Mouse (Mus musculus): ENCODE results near the gene Eif2d.
"Not testable (repeated sequence)": the region's sequence is repeated elsewhere in the genome, so short reads cannot be mapped to it uniquely, and the experiment has no call there.

Gene Eif2d

DNA sequence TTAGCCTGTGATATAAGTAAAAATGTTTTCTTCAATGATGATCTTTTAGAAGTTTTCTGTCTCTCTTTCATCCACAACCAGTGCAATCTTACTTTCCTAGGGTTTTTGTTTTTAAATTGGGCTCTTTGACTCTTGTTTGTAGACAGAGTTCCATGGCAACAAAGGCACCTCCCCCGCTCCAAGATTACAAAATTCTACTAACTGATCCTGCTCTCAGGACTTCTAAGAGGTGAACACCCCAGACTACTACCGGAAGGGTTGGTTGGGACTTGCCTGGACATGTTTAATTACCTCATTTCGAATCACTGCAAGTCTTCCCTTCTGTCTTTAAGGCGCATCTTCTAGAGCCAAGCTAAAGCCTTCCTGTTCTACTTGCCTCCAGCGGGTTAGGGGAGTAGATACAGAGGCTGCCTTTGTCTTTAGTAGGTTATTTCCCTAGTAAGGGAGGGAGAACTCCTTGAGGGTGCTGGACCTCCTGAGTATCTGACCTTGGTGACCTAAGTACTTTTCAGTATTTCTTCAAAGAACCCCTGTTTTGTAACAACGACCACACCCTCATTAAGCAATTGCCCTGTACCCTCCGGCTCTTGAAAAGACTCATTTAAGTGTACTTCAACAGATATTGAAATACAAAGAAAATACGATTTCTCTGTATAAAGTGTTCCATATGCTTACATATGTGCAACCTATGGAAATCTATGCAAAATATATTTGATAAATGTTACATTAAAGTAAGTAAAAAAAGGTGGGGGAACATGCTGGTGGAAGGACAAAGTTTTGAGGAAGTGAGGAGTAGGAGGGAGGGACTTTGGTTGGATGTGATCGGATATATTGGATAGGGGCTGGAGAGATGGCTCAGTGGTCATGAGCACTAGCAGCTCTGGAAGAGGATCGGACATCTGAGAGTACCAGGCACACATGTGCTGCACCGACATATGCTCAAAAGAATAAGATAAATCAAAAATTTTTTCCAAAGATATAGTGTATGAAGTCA lies 13.6 kb upstream of the Eif2d start:
- in situ Hi-C loops (cut with MboI, MseI), result no loop called here

DNA sequence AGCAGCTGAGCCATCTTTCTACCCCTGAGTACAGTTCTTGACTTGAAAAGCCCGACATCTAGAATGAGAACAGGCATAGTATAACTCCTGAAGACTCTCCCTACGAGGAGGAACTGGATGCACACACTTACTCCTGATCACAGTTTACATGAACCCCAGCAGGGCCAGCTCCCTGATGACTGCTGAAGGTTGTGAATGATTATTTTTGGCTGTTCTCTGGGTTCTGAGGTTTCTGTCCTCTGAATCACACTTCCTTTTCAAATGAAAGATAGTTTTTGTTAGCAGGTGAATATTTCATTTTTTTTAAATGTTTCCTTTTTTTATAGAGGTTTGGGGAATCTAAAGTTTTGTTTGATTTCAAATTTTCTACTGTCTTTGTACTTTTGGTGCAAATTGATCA lies 11.5 kb upstream of the Eif2d start:
- in situ Hi-C loops (cut with MboI, MseI), result no loop called here

DNA sequence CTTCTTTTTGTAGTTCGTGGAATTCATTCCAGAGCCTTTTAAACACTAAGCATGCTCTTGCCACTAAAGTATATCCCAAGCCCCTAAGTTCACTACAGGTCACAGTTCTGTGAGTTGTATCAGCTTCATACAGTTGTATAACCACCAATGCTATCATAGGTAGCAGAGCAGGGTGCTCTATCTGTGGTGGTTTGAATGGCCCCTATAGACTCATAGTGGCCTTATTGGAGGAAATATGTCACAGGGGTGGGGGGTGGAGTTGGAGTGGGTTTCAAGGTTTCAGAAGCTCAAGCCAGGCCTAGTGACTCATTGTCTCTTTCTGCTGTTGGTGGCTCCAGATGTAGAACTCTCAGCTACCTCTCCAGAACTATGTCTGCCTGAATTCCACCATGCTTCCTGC lies 10.5 kb upstream of the Eif2d start:
- in situ Hi-C loops (cut with MboI, MseI), result no loop called here

DNA sequence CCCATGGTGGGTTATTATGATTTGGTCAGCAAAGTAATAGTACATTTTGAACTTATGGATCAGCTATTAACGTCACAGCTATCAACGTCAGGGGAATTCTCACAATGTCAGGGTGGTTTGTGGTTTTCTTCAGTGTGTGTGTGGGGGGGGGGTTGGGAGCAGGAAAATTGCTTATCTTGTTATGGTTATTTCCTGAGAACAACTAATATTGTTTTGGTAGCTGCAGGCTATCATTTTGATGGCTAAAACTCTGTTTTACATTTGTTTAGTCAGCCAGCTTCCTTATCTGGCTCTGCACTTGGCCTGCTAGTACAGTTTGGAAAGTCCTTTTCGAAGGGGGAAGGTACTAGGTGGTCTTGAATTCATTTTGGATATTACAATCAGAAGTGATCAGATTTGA lies 7.8 kb upstream of the Eif2d start:
- in situ Hi-C loops (cut with MboI, MseI), result not testable (repeated sequence)

DNA sequence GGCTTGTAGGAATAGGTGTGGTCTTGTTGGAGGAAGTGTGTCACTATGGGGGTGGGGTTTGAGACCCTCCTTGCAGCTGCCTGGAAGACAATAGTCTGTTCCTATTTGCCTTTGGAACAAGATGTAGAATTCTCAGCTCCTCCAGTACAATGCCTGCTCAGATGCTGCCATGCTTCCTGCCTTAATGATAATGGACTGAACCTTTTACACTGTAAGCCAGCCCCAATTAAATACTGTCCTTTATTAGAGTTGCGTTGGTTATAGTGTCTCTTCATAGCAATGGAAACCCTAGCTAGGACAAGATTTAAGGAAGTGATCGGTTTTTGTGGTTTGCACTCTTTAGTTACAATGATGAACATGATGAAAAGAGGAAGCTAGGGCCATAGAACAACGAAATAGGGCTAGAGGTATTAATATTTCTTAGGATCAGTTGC lies 6.8 kb upstream of the Eif2d start:
- in situ Hi-C loops (cut with MboI, MseI), result no loop called here

DNA sequence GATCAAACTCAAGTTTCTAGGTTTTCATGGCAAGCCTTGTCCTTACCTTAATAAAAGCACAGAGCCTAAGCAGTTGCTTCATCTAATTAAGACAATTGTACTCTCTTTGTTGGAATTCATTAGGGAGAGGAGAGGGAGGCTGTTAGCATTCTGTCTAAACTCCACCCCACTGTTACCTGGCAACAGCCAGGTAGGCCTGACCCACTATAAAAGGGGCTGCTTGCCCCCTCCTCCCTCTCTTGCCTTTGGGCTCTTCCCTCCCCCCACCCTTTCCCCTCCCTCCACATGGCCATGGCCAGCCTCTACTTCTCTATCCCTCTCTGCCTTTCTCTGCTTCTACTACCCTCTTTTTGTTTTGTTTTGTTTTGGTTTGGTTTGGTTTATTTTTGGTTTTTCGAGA lies 3.5 kb upstream of the Eif2d start:
- in situ Hi-C loops (cut with MboI, MseI), result no loop called here

DNA sequence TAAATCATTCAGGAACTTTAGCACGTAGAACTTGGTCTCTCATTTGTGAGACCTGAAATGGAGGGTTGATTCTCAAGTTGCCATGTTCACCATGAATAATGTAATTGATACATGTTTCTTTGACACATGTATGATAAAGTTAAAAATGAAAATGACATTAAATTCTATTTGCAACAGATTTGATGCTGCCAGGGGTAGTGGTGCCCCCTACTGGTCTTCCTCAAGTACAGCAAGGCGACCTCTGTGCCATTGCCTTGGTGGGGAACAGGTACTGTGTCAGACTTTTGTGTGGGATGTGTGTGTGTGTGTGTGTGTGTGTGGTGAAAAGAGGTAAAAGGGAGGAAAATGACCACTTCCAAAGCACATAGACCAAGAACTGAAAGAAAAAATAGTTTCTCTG lies 2.5 kb downstream of the Eif2d start:
- in situ Hi-C loops (cut with MboI, MseI), result no loop called here

DNA sequence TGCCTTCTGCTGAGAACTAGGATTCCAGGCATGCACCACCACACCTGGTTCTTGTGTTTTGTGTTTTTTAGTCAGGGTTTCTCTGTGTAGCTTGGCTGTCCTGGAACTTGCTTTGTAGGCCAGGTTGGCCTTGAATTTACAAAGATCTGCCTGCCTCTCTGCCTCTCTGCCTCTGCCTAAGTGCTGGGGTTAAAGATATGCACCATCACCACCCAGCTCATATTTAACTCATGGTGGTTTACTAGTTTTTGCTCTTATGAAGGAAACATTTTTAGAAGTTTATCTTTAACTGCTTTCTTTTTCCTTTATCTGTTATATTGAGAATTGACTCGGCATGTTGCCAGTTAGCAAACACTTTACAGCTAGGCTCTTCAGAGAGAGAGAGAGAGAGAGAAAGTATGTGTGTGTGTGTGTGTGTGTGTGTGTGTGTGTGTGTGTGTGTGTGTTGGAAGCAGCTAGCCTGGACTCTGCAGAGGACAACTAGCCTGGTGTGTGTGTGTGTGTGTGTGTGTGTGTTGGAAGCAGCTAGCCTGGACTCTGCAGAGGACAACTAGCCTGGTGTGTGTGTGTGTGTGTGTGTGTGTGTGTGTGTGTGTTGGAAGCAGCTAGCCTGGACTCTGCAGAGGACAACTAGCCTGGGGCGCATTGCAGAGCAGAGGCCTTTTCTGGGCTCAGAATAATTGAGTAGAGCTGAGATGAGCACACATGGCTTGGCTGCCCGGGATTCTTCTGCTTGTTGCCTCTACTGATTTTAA lies 6.8 kb downstream of the Eif2d start:
- in situ Hi-C loops (cut with MboI, MseI), result not testable (repeated sequence)

DNA sequence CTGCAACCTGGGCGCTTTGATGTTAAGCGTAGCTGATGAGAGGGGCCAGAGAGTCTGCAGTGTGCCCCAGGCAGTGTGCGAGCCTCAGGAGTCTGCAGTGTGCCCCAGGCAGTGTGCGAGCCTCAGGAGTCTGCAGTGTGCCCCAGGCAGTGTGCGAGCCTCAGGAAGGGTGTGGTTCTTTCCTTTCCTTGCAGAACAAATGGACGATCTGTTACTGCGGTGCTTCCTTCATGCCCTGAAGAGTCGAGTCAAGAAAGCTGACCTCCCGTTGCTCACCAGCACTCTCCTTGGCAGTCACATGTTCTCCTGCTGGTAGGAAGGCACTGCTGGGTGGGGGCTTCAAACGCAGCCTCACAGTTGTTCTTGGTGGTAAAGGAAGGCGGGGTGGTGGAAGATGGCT lies 8.1 kb downstream of the Eif2d start:
- in situ Hi-C loops (cut with MboI, MseI), result no loop called here

DNA sequence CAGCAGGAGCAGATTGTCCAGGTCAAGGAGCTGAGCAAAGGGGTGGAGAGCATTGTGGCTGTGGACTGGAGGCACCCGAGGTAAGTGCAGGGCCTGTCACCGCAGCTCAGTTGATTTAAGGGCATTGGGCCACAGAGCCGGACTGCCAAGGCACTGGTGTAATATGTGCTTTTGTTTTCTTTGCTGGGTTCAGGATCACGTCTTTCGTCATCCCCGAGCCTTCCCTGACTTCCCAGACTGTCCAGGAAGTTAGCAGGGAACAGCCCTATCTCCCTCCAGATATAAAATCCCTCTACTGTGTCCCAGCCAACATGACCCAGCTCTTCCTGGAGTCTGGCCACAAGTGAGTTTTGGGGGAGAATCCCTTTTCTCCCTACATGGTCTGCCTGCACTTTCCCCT lies 11.4 kb downstream of the Eif2d start:
- in situ Hi-C loops (cut with MboI, MseI), result no loop called here

DNA sequence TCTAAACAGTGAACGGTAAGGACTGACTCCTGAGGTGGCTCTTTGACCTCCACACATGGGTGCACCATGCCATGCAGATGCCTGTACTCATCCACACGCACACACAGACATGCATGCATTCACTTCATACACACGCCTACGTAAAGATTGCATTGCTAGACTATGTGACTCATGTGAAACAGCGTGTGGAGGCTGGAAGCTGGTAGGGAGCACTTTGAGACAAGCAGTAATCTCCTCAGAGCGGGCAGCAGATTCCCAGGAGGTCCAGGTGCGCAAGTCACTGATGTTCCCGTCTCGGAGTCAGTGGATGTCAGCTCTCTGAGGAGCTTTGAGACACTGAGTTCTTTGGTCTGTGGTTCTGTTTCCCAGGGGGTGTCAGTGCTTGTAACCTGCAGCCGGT lies 14.6 kb downstream of the Eif2d start:
- in situ Hi-C loops (cut with MboI, MseI), result loop anchor here in 1 of 2 experiments (5.0 kb wide), 1 partner anchor 45 kb away; no protein-coding TSS in a partner anchor

DNA sequence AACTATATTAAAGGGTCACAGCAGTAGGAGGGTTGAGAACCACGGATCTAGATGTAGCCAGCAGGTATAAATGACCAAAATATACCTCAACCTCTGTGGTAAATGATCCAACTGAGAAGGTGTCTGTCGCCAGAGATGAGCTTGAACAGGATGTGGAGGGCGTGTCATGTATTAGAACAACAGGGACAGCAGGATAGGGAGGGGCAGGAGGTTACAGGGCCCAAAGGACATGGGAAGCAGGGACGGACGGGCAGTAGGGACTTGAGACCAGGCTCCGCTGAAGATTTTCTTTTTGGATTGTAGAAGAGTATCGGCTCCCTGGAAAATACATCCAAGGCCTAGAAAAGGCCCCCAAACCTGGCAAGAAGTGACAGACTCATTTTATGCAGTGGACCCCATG lies 20.0 kb downstream of the Eif2d start:
- in situ Hi-C loops (cut with MboI, MseI), result loop anchor here (5.0 kb wide), 1 partner anchor 34 kb away; no protein-coding TSS in a partner anchor

DNA sequence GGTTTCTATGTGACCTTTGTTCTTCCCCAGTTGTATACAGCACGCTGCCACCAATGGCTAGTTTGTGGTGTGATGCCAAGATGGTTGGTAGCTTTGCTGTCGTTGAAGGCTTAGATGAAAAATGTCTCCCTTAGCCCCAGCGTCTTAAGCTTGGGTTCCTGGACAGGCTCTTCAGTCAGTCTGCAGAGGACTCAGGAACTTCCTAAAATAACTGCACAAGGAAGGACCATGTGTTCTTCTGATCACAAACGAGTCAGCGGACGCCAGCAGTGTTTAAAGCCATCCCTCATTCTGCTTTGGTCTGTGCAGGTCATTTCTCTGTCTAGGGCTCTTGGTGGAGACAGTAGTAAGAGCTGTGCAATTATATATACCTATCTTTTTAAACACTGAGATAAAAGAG lies 20.8 kb downstream of the Eif2d start:
- in situ Hi-C loops (cut with MboI, MseI), result loop anchor here (5.0 kb wide), 1 partner anchor 33 kb away; no protein-coding TSS in a partner anchor

DNA sequence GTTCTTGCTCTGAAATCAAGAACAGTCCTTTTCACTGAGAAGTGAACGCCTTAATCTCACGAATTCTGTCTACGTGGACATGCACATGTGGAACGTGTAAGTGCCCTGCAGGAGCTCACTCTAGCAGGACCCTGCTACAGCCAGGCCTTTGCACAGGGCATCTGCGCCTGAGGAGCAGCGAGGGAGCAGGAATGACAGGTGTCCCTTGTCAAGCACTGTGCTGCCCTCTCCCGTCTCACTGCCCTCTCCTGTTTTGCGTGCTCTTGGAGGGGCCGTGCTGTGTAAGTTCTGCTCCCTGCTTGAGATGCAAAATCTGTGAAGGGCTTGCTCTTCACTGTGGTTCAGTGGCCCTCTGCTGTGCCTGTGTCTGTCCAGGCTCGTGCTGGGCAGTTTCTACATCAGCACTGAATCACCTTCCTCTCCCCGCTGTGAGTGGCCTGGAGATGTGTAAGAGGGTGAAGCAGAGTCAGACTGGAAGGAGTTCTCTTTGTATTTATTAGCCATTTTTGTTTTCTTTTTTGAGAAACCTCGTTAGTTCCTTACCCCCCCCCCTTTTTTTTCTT lies 21.4 kb downstream of the Eif2d start:
- in situ Hi-C loops (cut with MboI, MseI), result loop anchor here (5.0 kb wide), 1 partner anchor 33 kb away; no protein-coding TSS in a partner anchor

DNA sequence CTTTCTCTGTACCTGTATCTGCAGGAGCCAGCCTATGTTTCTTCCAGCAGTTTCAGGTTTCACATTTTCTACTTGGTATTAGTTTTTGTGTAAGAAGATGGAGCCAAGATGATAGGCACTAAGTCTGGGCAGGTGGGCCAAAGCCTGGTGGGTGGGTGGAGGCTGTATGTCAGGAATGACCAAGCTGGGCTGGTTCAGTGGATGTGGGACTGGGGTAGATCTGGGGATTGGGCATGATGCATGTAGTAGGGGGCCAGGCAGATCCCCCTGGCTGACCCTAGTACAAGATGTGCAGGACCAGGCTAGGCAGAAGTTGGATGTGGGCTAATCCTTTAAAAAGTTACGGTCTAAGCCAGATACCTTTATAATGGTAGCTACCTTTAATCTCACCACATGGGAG lies 22.2 kb downstream of the Eif2d start:
- in situ Hi-C loops (cut with MboI, MseI), result no loop called here

DNA sequence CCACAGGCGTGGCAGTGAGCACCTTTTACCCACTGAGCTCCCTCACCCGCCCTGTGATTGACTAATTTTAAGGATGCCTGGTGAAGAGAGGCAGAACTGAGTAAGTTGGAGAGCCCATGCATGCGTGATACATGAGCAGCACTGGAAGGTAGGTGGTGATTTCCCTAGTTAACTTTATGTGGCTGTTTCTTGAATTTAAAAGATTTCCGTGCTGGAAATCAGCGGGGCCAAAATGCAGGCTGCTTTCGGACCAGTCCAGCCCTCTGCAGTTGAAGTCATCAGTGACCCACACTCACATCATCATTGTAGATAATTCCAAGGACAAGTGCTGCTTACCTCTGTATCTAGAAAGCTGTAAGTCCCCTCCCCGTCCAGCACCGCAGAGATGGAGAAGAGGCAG lies 22.8 kb downstream of the Eif2d start:
- in situ Hi-C loops (cut with MboI, MseI), result no loop called here

DNA sequence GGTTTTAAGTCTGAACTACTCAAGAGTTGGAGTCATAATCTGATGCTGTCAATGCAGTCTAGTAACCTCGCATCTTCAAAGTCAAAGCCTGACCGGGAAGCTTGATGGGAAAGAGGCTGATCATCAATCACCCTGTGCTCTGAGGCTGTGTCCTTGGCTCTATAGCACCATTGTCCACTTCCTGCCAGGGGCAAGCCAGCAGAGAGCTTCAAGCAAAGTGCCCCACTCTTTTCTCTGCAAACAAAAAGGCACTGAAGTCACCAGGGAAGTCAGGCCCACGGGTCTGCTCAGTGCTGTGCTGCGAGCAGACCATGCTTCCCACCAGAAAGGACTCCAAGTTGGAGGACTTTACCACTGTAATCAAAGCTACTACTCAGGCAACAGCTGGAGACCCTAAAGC lies 24.3 kb downstream of the Eif2d start:
- in situ Hi-C loops (cut with MboI, MseI), result no loop called here

DNA sequence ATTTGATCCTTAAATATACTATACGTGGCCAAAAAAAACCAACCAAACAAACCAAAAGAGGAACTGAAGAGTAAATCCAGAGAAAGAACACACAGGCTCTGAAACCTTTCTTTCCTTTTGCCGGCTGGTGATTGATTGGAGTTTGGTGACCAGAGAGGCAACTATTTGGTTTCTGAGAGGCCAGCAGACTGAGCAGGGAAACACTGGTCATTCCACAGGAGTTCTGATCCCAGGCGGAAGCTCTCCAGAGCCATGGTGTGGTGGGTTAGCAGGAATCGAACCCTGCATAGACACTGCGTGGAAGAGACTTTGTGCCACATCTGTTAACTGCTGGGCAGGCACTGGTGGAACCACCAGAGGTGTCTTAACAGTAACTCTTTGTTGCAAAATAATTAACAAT lies 25.1 kb downstream of the Eif2d start:
- in situ Hi-C loops (cut with MboI, MseI), result no loop called here

DNA sequence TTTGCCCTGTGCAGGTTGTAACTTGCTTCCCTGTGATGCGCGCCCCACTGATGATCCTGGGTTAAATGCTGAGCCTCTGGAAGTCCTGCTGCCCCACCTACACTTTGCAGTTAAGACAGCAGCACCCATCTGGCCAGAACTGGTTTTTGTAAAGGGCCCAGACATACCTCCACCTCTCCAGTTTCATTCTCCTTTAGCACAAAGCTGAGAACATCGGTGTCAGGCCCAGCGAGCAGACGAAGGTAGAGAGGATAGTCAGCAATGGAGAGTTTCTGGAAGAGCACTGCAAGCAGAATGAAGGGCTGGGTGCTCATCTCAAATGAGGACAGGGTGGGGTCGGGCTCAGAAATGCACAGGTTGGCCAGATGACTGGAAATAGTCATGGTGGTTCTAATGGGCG lies 27.4 kb downstream of the Eif2d start:
- in situ Hi-C loops (cut with MboI, MseI), result loop anchor here (5.0 to 10.0 kb wide), 3 partner anchors 77 to 1834 kb away; partner anchors contain the start of gene Elk4 (in 1 of the 2)

DNA sequence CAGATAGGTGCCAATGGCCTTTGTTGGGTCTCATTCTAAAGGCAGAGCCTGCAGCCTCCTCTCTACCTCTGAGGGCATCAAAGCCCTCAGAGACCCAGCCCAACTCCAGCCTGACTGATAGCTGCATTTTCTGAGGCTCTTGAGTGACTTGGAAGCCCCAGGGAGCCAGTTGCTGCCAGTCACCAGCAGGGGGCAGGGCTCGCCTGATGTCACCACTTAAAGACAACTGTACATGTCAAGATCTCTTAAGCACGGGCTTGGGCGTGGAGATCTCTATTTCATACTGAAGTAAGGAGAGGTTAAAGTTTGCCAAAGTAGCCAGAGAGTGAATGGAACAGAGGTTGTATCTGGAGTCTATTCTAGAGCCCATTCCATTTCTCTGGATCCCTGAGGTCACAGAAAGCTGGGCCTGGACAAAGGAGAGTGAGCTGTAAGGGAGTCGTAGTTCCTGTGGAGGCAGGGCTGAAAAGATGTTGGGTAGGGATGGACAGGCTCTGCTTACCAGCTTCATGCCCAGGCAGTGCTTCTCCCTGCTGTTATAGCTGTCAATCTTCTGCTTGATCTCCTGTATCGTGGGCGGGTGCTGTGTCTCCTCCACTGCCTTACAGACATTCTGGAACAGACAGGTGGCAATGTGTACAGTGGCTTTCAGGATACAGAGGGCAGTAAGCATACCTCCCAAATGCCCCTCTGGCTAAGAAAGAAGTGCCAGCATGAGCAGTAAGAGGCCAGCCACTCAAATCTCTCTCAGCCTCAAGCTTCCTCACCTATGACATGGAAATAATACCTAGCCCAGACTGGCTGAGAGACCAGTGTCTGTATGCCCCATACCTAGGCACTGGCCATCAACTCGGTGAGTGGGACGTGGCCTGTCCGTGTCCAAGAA lies 28.9 kb downstream of the Eif2d start:
- in situ Hi-C loops (cut with MboI, MseI), result loop anchor here (5.0 to 10.0 kb wide), 3 partner anchors 75 to 1833 kb away; partner anchors contain the start of gene Elk4 (in 1 of the 2)

DNA sequence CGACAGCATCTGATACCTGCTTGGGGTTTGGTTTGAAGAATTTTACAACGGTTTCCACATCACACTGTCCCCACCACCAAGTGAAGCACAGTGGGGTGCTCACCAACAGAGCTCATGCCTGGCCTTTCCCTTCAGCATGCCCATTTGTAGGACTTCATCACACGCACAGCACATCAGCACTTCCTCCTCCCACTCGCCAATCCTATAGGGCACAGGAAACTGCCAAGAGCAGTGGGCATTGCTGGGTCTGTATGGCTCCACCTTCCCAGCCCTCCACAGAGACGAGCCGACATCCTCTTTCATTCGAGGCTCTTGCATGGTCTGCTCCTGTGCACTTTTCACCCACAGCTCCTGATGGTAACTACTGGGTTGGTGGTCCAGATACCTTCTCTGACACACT lies 30.2 kb downstream of the Eif2d start:
- in situ Hi-C loops (cut with MboI, MseI), result loop anchor here (5.0 to 10.0 kb wide), 3 partner anchors 74 to 1832 kb away; partner anchors contain the start of gene Elk4 (in 1 of the 2)
